Mouse (Mus musculus): ENCODE data around the gene Lamb3. TPM values are rescaled to one million over a fixed set of nuclear protein-coding genes. Genes with fewer than 3 reads are reported as not detected.

Gene Lamb3
- polyA plus RNA-seq, 1 experiment from 2014 or later, result 3.1 TPM

- no peak overlapping the region for H3K4me2 ChIP-seq (ENCODE audit: low read length)
- peaks cover 4% of the 10 kb centered on the region in 2 experiments; a peak in 2 of 4 replicates for H3K4me1 ChIP-seq (ENCODE audit: control insufficient read depth in 2 of 2, insufficient read depth in 2 of 2, low read length in 2 of 2)
- no peaks in the 10 kb centered on the region for H3K9me3 ChIP-seq (ENCODE audit: control insufficient read depth, low read length)
- H3K4me3 ChIP-seq (ENCODE audit: control insufficient read depth in 1 of 2, insufficient read depth in 1 of 2, low read depth in 1 of 2, low read length in 2 of 2), result no peak overlapping the region
- no peak overlapping the region for H3K27ac ChIP-seq (replicated peaks in 1 of 2; ENCODE audit: control insufficient read depth in 1 of 2, insufficient read depth in 1 of 2, low read depth in 2 of 2, low read length in 2 of 2)
- WGBS, result 57% methylated on average over 7 of the region's 7 CpGs
- H3K27me3 ChIP-seq (ENCODE audit: control insufficient read depth, insufficient read depth, low read length), result no peaks in the 10 kb centered on the region
- no peak for ATAC-seq (ENCODE audit: insufficient number of reproducible peaks, insufficient read depth, low FRiP score, low read depth)
- no peak overlapping the region for H3K9ac ChIP-seq (ENCODE audit: low read length)
- H3K36me3 ChIP-seq (ENCODE audit: control insufficient read depth, insufficient read depth, low read length), result no peaks in the 10 kb centered on the region
Measured at GRCm38 (mm10) chr1:193305386-193305785, 97.9 kb downstream of the Lamb3 start.

- WGBS, result 92% methylated on average over 2 of the region's 2 CpGs
- H3K27ac ChIP-seq (replicated peaks in 1 of 2; ENCODE audit: control insufficient read depth in 1 of 2, insufficient read depth in 1 of 2, low read depth in 2 of 2, low read length in 2 of 2), result no peak overlapping the region
- ATAC-seq (ENCODE audit: insufficient number of reproducible peaks, insufficient read depth, low FRiP score, low read depth), result no peak
- H3K9me3 ChIP-seq (ENCODE audit: control insufficient read depth, low read length), result no peaks in the 10 kb centered on the region
- no peaks in the 10 kb centered on the region for H3K27me3 ChIP-seq (ENCODE audit: control insufficient read depth, insufficient read depth, low read length)
- no peak overlapping the region for H3K4me3 ChIP-seq (ENCODE audit: control insufficient read depth in 1 of 2, insufficient read depth in 1 of 2, low read depth in 1 of 2, low read length in 2 of 2)
- H3K9ac ChIP-seq (ENCODE audit: low read length), result no peak overlapping the region
- H3K4me1 ChIP-seq (ENCODE audit: control insufficient read depth in 2 of 2, insufficient read depth in 2 of 2, low read length in 2 of 2), result peaks cover 8 to 9% of the 10 kb centered on the region in 2 experiments; a peak in 3 of 4 replicates
- no peaks in the 10 kb centered on the region for H3K36me3 ChIP-seq (ENCODE audit: control insufficient read depth, insufficient read depth, low read length)
- no peak overlapping the region for H3K4me2 ChIP-seq (ENCODE audit: low read length)
Measured at GRCm38 (mm10) chr1:193306832-193307231, 99.3 kb downstream of the Lamb3 start.

GRCm38 (mm10) chr1:193309785-193310518, 102.5 kb downstream of the Lamb3 start:
- 25% methylated on average over 1 of the region's 1 CpGs for WGBS

GRCm38 (mm10) chr1:193310519-193311085, 103.1 kb downstream of the Lamb3 start:
- H3K4me3 ChIP-seq (ENCODE audit: control insufficient read depth in 1 of 2, insufficient read depth in 1 of 2, low read depth in 1 of 2, low read length in 2 of 2), result no peak overlapping the region
- no peaks in the 10 kb centered on the region for H3K9me3 ChIP-seq (ENCODE audit: control insufficient read depth, low read length)
- no peaks in the 10 kb centered on the region for H3K36me3 ChIP-seq (ENCODE audit: control insufficient read depth, insufficient read depth, low read length)
- no peaks in the 10 kb centered on the region for H3K27me3 ChIP-seq (ENCODE audit: control insufficient read depth, insufficient read depth, low read length)
- H3K4me2 ChIP-seq (ENCODE audit: low read length), result no peak overlapping the region
- ATAC-seq (ENCODE audit: insufficient number of reproducible peaks, insufficient read depth, low FRiP score, low read depth), result no peak
- peaks cover 16 to 19% of the 10 kb centered on the region in 2 experiments for H3K4me1 ChIP-seq (ENCODE audit: control insufficient read depth in 2 of 2, insufficient read depth in 2 of 2, low read length in 2 of 2)
- WGBS, result 80% methylated on average over 3 of the region's 3 CpGs
- no peak overlapping the region for H3K9ac ChIP-seq (ENCODE audit: low read length)
- H3K27ac ChIP-seq (replicated peaks in 1 of 2; ENCODE audit: control insufficient read depth in 1 of 2, insufficient read depth in 1 of 2, low read depth in 2 of 2, low read length in 2 of 2), result no peak overlapping the region

More at GRCm38 (mm10) chr1:193309785-193310518, 102.5 kb downstream of the Lamb3 start:
- Histone ChIP-seq H3K4me3 (ENCODE audit: control insufficient read depth in 1 of 2, insufficient read depth in 1 of 2, low read depth in 1 of 2, low read length in 2 of 2) (no peak overlapping the region), H3K4me1 (ENCODE audit: control insufficient read depth in 2 of 2, insufficient read depth in 2 of 2, low read length in 2 of 2) (peaks cover 10 to 13% of the 10 kb centered on the region in 2 experiments), H3K36me3 (ENCODE audit: control insufficient read depth, insufficient read depth, low read length) (no peaks in the 10 kb centered on the region), H3K27me3 (ENCODE audit: control insufficient read depth, insufficient read depth, low read length) (no peaks in the 10 kb centered on the region), H3K9ac (ENCODE audit: low read length) (no peak overlapping the region), H3K4me2 (ENCODE audit: low read length) (no peak overlapping the region), H3K27ac (replicated peaks in 1 of 2; ENCODE audit: control insufficient read depth in 1 of 2, insufficient read depth in 1 of 2, low read depth in 2 of 2, low read length in 2 of 2) (no peak overlapping the region), H3K9me3 (ENCODE audit: control insufficient read depth, low read length) (no peaks in the 10 kb centered on the region)
- ATAC-seq (ENCODE audit: insufficient number of reproducible peaks, insufficient read depth, low FRiP score, low read depth), result no peak

GRCm38 (mm10) chr1:193311596-193311995, 104.1 kb downstream of the Lamb3 start:
- no peak overlapping the region for H3K27ac ChIP-seq (replicated peaks in 1 of 2; ENCODE audit: control insufficient read depth in 1 of 2, insufficient read depth in 1 of 2, low read depth in 2 of 2, low read length in 2 of 2)

GRCm38 (mm10) chr1:193315705-193316357, 108.3 kb downstream of the Lamb3 start:
- WGBS, result 15% methylated on average over 5 of the region's 5 CpGs
- ATAC-seq (ENCODE audit: insufficient number of reproducible peaks, insufficient read depth, low FRiP score, low read depth), result peak; percentile 65
- Histone ChIP-seq H3K27ac (replicated peaks in 1 of 2; ENCODE audit: control insufficient read depth in 1 of 2, insufficient read depth in 1 of 2, low read depth in 2 of 2, low read length in 2 of 2) (peak overlapping the region; percentile 92 to 94), H3K4me2 (ENCODE audit: low read length) (no peak overlapping the region), H3K4me1 (ENCODE audit: control insufficient read depth in 2 of 2, insufficient read depth in 2 of 2, low read length in 2 of 2) (peaks cover 41 to 44% of the 10 kb centered on the region in 2 experiments), H3K27me3 (ENCODE audit: control insufficient read depth, insufficient read depth, low read length) (no peaks in the 10 kb centered on the region), H3K4me3 (ENCODE audit: control insufficient read depth in 1 of 2, insufficient read depth in 1 of 2, low read depth in 1 of 2, low read length in 2 of 2) (no peak overlapping the region), H3K9ac (ENCODE audit: low read length) (peak overlapping the region; percentile 35; the same call in 1 of the 2 replicates), H3K9me3 (ENCODE audit: control insufficient read depth, low read length) (no peaks in the 10 kb centered on the region), H3K36me3 (ENCODE audit: control insufficient read depth, insufficient read depth, low read length) (no peaks in the 10 kb centered on the region)

More at GRCm38 (mm10) chr1:193311596-193311995, 104.1 kb downstream of the Lamb3 start:
- Histone ChIP-seq H3K4me2 (ENCODE audit: low read length) (no peak overlapping the region), H3K27me3 (ENCODE audit: control insufficient read depth, insufficient read depth, low read length) (no peaks in the 10 kb centered on the region), H3K4me1 (ENCODE audit: control insufficient read depth in 2 of 2, insufficient read depth in 2 of 2, low read length in 2 of 2) (peaks cover 26 to 28% of the 10 kb centered on the region in 2 experiments), H3K4me3 (ENCODE audit: control insufficient read depth in 1 of 2, insufficient read depth in 1 of 2, low read depth in 1 of 2, low read length in 2 of 2) (no peak overlapping the region), H3K9me3 (ENCODE audit: control insufficient read depth, low read length) (no peaks in the 10 kb centered on the region), H3K9ac (ENCODE audit: low read length) (no peak overlapping the region), H3K36me3 (ENCODE audit: control insufficient read depth, insufficient read depth, low read length) (no peaks in the 10 kb centered on the region)
- no peak for ATAC-seq (ENCODE audit: insufficient number of reproducible peaks, insufficient read depth, low FRiP score, low read depth)
- 22% methylated on average over 1 of the region's 1 CpGs for WGBS

- 17% methylated on average over 9 of the region's 9 CpGs for WGBS
- no peaks in the 10 kb centered on the region for H3K36me3 ChIP-seq (ENCODE audit: control insufficient read depth, insufficient read depth, low read length)
- H3K9me3 ChIP-seq (ENCODE audit: control insufficient read depth, low read length), result no peaks in the 10 kb centered on the region
- peak overlapping the region; percentile 31; the same call in 1 of the 2 replicates for H3K9ac ChIP-seq (ENCODE audit: low read length)
- H3K27ac ChIP-seq (replicated peaks in 1 of 2; ENCODE audit: control insufficient read depth in 1 of 2, insufficient read depth in 1 of 2, low read depth in 2 of 2, low read length in 2 of 2), result peak overlapping the region; percentile 92 to 94
- no peak; the same call in 1 of the 2 replicates for ATAC-seq (ENCODE audit: insufficient number of reproducible peaks, insufficient read depth, low FRiP score, low read depth)
- no peak overlapping the region for H3K4me3 ChIP-seq (ENCODE audit: control insufficient read depth in 1 of 2, insufficient read depth in 1 of 2, low read depth in 1 of 2, low read length in 2 of 2)
- H3K27me3 ChIP-seq (ENCODE audit: control insufficient read depth, insufficient read depth, low read length), result no peaks in the 10 kb centered on the region
- H3K4me2 ChIP-seq (ENCODE audit: low read length), result no peak overlapping the region
- peaks cover 39 to 41% of the 10 kb centered on the region in 2 experiments for H3K4me1 ChIP-seq (ENCODE audit: control insufficient read depth in 2 of 2, insufficient read depth in 2 of 2, low read length in 2 of 2)
Measured at GRCm38 (mm10) chr1:193316358-193316750, 108.9 kb downstream of the Lamb3 start.
